Mouse (Mus musculus): Measurements from ENCODE around the gene Kif3c.

GRCm38 (mm10) chr12:3319377-3319776 is 45.6 kb upstream of the Kif3c start:
- TF ChIP-seq MAFK (IDR thresholded peaks at IDR 0.05; ENCODE audit: insufficient read depth, low read depth, low read length) (no peak), CHD2 (IDR thresholded peaks at IDR 0.05; ENCODE audit: low read depth, low read length) (no peak), HCFC1 (IDR thresholded peaks at IDR 0.05; ENCODE audit: borderline replicate concordance, insufficient read depth, low read length) (no peak), ZNF384 (IDR thresholded peaks at IDR 0.05; ENCODE audit: low read depth, low read length) (no peak), ZC3H11A (IDR thresholded peaks at IDR 0.05; ENCODE audit: borderline replicate concordance, low read depth, low read length) (no peak)

All from ES-E14 (cell line).